Comparison of ENCODE assay signal across 20 mouse cellular contexts in genomic region chr13:112458435-112459018, GRCm38 (mm10). TPM values are rescaled to one million over a fixed set of nuclear protein-coding genes. Genes with fewer than 3 reads are reported as not detected.
DNase-seq lines count a peak whose midpoint lies in the region; TF ChIP-seq lines count a peak whose summit lies in the region.
"Had no signal": no experiment of that assay in that cellular context is flagged by ENCODE, and none has a peak within 500 bp of the region (broad histone marks: within the 10 kb centered on the region; RNA-seq: fewer than 3 reads in every experiment).

No protein-coding gene starts in this region.

- H3K79me2 ChIP-seq in CH12.LX (replicated peaks; ENCODE audit: control insufficient read depth, extremely low read depth, insufficient read depth, poor library complexity, severe bottlenecking), result no peaks in the 10 kb centered on the region

- H3K9ac ChIP-seq in CH12.LX (ENCODE audit: insufficient read depth, low read depth), result no peak overlapping the region
- H3K9ac ChIP-seq: embryonic facial prominence, embryonic 12.5 days; forebrain, embryonic 12.5 days had no signal

- peak overlapping the region; percentile 19; the same call in 1 of the 2 replicates for H3K4me2 ChIP-seq in CH12.LX (ENCODE audit: insufficient read depth, low read depth, poor library complexity, severe bottlenecking)
- H3K4me2 ChIP-seq: embryonic facial prominence, embryonic 12.5 days; forebrain, embryonic 12.5 days had no signal

- DNase-seq in heart, adult 11 months, result peak; percentile 31
- DNase-seq in heart, adult 8-10 months (ENCODE audit: low spot score), result no peak
- no peak for DNase-seq in CH12.LX (ENCODE audit: extremely low read depth)
- peak; percentile 55 for DNase-seq in induced T-regulatory cell, adult 2 months (ENCODE audit: low read depth)
- no peak for DNase-seq in frontal cortex, adult 2 months (ENCODE audit: extremely low spot score in 1 of 2, low spot score in 1 of 2)
- DNase-seq: adrenal gland, adult 8-10 months; adrenal gland, postnatal 14 days; adrenal gland, postnatal 36 days; B cell, adult 2 months; cerebellum, adult 11-12 months; cerebellum, adult 2 months; cerebellum, adult 9-10 months; cerebellum, postnatal 10 days; cerebellum, postnatal 25 days had no signal

- H3K36me3 ChIP-seq in CH12.LX (replicated peaks in 1 of 2; ENCODE audit: control insufficient read depth in 1 of 2, insufficient read depth in 1 of 2, low read length in 1 of 2), result no peaks in the 10 kb centered on the region
- H3K36me3 ChIP-seq: embryonic facial prominence, embryonic 10.5 days; embryonic facial prominence, embryonic 12.5 days; forebrain, embryonic 10.5 days; forebrain, embryonic 12.5 days had no signal

- H3K27me3 ChIP-seq in CH12.LX (replicated peaks), result peaks cover 2% of the 10 kb centered on the region
- H3K27me3 ChIP-seq: embryonic facial prominence, embryonic 12.5 days; forebrain, embryonic 12.5 days; Patski had no signal

- TF ChIP-seq EP300 in CH12.LX (IDR thresholded peaks at IDR 0.05; ENCODE audit: low read length), result peak; percentile 92

- in situ Hi-C loops in CH12.LX (cut with MboI; ENCODE audit: low pct_ligation_motif_present, low pct_unique_long_range_greater_than_20kb, low sequenced_read_pairs), result no loop called here

- dilution Hi-C loops in CH12.LX (cut with MboI; ENCODE audit: extremely low pct_ligation_motif_present, extremely low pct_unique_long_range_greater_than_20kb, low sequenced_read_pairs), result no loop called here

- no peaks in the 10 kb centered on the region for H3K9me3 ChIP-seq in CH12.LX (replicated peaks; ENCODE audit: low read length)
- H3K9me3 ChIP-seq: embryonic facial prominence, embryonic 10.5 days; embryonic facial prominence, embryonic 12.5 days; forebrain, embryonic 10.5 days; forebrain, embryonic 12.5 days had no signal

- peaks cover 8 to 9% of the 10 kb centered on the region in 2 experiments; a peak in 3 of 4 replicates for H3K4me1 ChIP-seq in CH12.LX (ENCODE audit: control insufficient read depth in 1 of 2, insufficient read depth in 2 of 2)

- H3K4me3 ChIP-seq in CH12.LX (replicated peaks in 1 of 3; ENCODE audit: low read depth in 2 of 3, low read length in 2 of 3, poor library complexity in 1 of 3), result no peak overlapping the region
- H3K4me3 ChIP-seq: embryonic facial prominence, embryonic 10.5 days; embryonic facial prominence, embryonic 12.5 days; erythroblast, embryonic 14.5 days; forebrain, embryonic 10.5 days; forebrain, embryonic 12.5 days had no signal

- no peak overlapping the region for H3K27ac ChIP-seq in CH12.LX (ENCODE audit: insufficient read depth, low read depth)
- H3K27ac ChIP-seq: embryonic facial prominence, embryonic 10.5 days; embryonic facial prominence, embryonic 12.5 days; forebrain, embryonic 10.5 days; forebrain, embryonic 12.5 days had no signal

- no peak; the same call in 1 of the 2 replicates for TF ChIP-seq RAD21 in CH12.LX (IDR thresholded peaks at IDR 0.05; ENCODE audit: low read depth, low read length)

- TF ChIP-seq CTCF in CH12.LX (conservative IDR thresholded peaks at IDR 0.05 in 1 of 2, IDR thresholded peaks at IDR 0.05 in 1 of 2; ENCODE audit: low read depth in 2 of 2, low read length in 2 of 2), result no peak; a peak in 1 of 4 replicates

- TF ChIP-seq POLR2A in CH12.LX (IDR thresholded peaks at IDR 0.05; ENCODE audit: low read depth, low read length), result no peak

TF ChIP-seq in CH12.LX, 34 proteins besides CTCF, POLR2A, EP300 and RAD21:
- TF ChIP-seq IRF4 (IDR thresholded peaks at IDR 0.05; ENCODE audit: low read depth, low read length) (peak; percentile 94), USF1 (IDR thresholded peaks at IDR 0.05; ENCODE audit: low read depth, low read length) (no peak), TCF12 (IDR thresholded peaks at IDR 0.05; ENCODE audit: low read depth, low read length) (peak; percentile 61), TBP (conservative IDR thresholded peaks at IDR 0.05; ENCODE audit: low read depth, low read length) (no peak), POLR2AphosphoS2 (IDR thresholded peaks at IDR 0.05; ENCODE audit: low read depth, low read length) (no peak), CHD1 (IDR thresholded peaks at IDR 0.05; ENCODE audit: low read depth, low read length) (0 out of 2 replicates have a peak, but pooled peaks have one; percentile 44), SMC3 (IDR thresholded peaks at IDR 0.05; ENCODE audit: low read depth, low read length) (peak; percentile 27), ELF1 (IDR thresholded peaks at IDR 0.05; ENCODE audit: low read depth, low read length) (peak; percentile 63), SIN3A (IDR thresholded peaks at IDR 0.05; ENCODE audit: low read length) (0 out of 2 replicates have a peak, but pooled peaks have one; percentile 15), MAX (IDR thresholded peaks at IDR 0.05; ENCODE audit: low read length) (peak; percentile 63), MEF2A (IDR thresholded peaks at IDR 0.05; ENCODE audit: borderline replicate concordance, low read depth, low read length) (peak; percentile 71; the same call in 1 of the 2 replicates), ZC3H11A (IDR thresholded peaks at IDR 0.05; ENCODE audit: low read depth, low read length) (no peak), UBTF (IDR thresholded peaks at IDR 0.05; ENCODE audit: low read depth, low read length) (no peak), KAT2A (IDR thresholded peaks at IDR 0.05; ENCODE audit: insufficient replicate concordance, low read length) (no peak), MAZ (IDR thresholded peaks at IDR 0.05; ENCODE audit: low read depth, low read length) (no peak), CHD2 (IDR thresholded peaks at IDR 0.05; ENCODE audit: low read length) (peak; percentile 65; the same call in 1 of the 2 replicates), ZMIZ1 (IDR thresholded peaks at IDR 0.05; ENCODE audit: low read depth, low read length) (no peak), JUND (conservative IDR thresholded peaks at IDR 0.05; ENCODE audit: low read depth, low read length) (peak; percentile 76), BHLHE40 (IDR thresholded peaks at IDR 0.05; ENCODE audit: low read depth, low read length) (peak; percentile 72), GABPA (IDR thresholded peaks at IDR 0.05; ENCODE audit: insufficient replicate concordance, low read depth, low read length) (no peak), ZNF384 (IDR thresholded peaks at IDR 0.05; ENCODE audit: low read depth, low read length) (no peak), MXI1 (IDR thresholded peaks at IDR 0.05; ENCODE audit: low read depth, low read length) (peak; percentile 31; the same call in 1 of the 2 replicates), ETS1 (conservative IDR thresholded peaks at IDR 0.05; ENCODE audit: low read depth, low read length) (peak; percentile 59), NELFE (IDR thresholded peaks at IDR 0.05; ENCODE audit: low read depth, low read length) (no peak), RCOR1 (conservative IDR thresholded peaks at IDR 0.05; ENCODE audit: low read depth, low read length) (peak; percentile 92), NRF1 (IDR thresholded peaks at IDR 0.05; ENCODE audit: low read depth, low read length) (no peak), HCFC1 (IDR thresholded peaks at IDR 0.05; ENCODE audit: low read depth, low read length) (no peak), USF2 (conservative IDR thresholded peaks at IDR 0.05; ENCODE audit: low read depth, low read length) (no peak), MYC (IDR thresholded peaks at IDR 0.05; ENCODE audit: low read depth, low read length) (0 out of 2 replicates have a peak, but pooled peaks have one; percentile 19), ZKSCAN1 (IDR thresholded peaks at IDR 0.05; ENCODE audit: borderline replicate concordance, low read depth, low read length) (no peak), E2F4 (IDR thresholded peaks at IDR 0.05; ENCODE audit: insufficient replicate concordance, low read depth, low read length) (no peak), PAX5 (IDR thresholded peaks at IDR 0.05; ENCODE audit: low read length) (no peak), JUN (IDR thresholded peaks at IDR 0.05; ENCODE audit: insufficient read depth, low read depth, low read length) (peak; percentile 83), MAFK (IDR thresholded peaks at IDR 0.05; ENCODE audit: insufficient replicate concordance, low read length) (peak; percentile 58; the same call in 1 of the 2 replicates)

RNA-seq across cellular contexts. Expression of gene Il6st, which starts 5.3 kb away (rescaled TPM):
- total RNA-seq in heart, adult 8-10 months (2022), result 100 to 1,000 TPM; 217 to 273 (median 230) TPM
- 6.5 and 7.6 TPM in 2 replicates for total RNA-seq in CH12.LX (2012; rRNA removed)
- 3.5 and 3.8 TPM in 2 replicates for total RNA-seq in CH12.LX (2014; rRNA removed)
- polyA plus RNA-seq in CH12.LX (2012; ENCODE audit: insufficient read length, low read depth), result 5.7 and 6.3 TPM in 2 replicates
- polyA plus RNA-seq in frontal cortex, adult 2 months (2012; rRNA removed), result 27.2 and 27.6 TPM in 2 replicates

Comparison
In these comparisons a context has a peak if more than half of its experiments do, and no peak if none do; other contexts are left out.
1. DNase-seq: peak in heart, adult 11 months (single experiment) and induced T-regulatory cell, adult 2 months (single experiment); none in heart, adult 8-10 months (single experiment), CH12.LX (single experiment) and frontal cortex, adult 2 months (0 of 2).
2. RNA of gene Il6st, which starts 5.3 kb away (total RNA-seq): 217 to 273 TPM in heart, adult 8-10 months; 3.5 to 7.6 TPM in CH12.LX; every median in the first group is over 10 times any median in the second.